Mouse (Mus musculus) testis, adult 2 months (tissue): ENCODE measurements around the gene Pycard. TPM values are rescaled to one million over a fixed set of nuclear protein-coding genes. Genes with fewer than 3 reads are reported as not detected.
"Not testable (repeated sequence)": the region's sequence is repeated elsewhere in the genome, so short reads cannot be mapped to it uniquely, and the experiment has no call there.

Source experiments
- H3K27ac ChIP-seq: fragments of 200-500 bp; 2 replicates; pipeline ENCODE4 v1.5.1; 2012; ENCODE audit warnings: low read depth, low read length; ENCODE audit not compliant: control insufficient read depth, insufficient read depth
- H3K27me3 ChIP-seq: fragments of 200-500 bp; 2 replicates; pipeline ENCODE4 v1.6.1; 2012; ENCODE audit warnings: mild to moderate bottlenecking, low read length, moderate library complexity; ENCODE audit not compliant: control insufficient read depth, insufficient read depth
- H3K36me3 ChIP-seq: fragments of 200-500 bp; 2 replicates; pipeline ENCODE4 v1.6.1; 2012; ENCODE audit warnings: mild to moderate bottlenecking, low read length; ENCODE audit not compliant: control insufficient read depth, insufficient read depth
- H3K4me1 ChIP-seq: fragments of 200-500 bp; 2 replicates; pipeline ENCODE4 v1.6.1; 2012; ENCODE audit warnings: low read length; ENCODE audit not compliant: control insufficient read depth, insufficient read depth
- H3K4me3 ChIP-seq: fragments of 200-500 bp; 2 replicates; pipeline ENCODE4 v1.5.1; 2012; ENCODE audit warnings: low read depth, mild to moderate bottlenecking, low read length, moderate library complexity, mixed read lengths; ENCODE audit not compliant: control insufficient read depth
- CTCF ChIP-seq: fragments of 200-500 bp; IDR thresholded peaks from 2 replicates; pipeline ENCODE4 v1.5.1; 2012; ENCODE audit warnings: low read depth, mild to moderate bottlenecking, inconsistent platforms, low read length, moderate library complexity; ENCODE audit not compliant: control insufficient read depth, insufficient read depth, insufficient replicate concordance
- POLR2A ChIP-seq: fragments of 200-500 bp; IDR thresholded peaks from 2 replicates; pipeline ENCODE4 v1.6.1; 2012; ENCODE audit warnings: low read depth, mild to moderate bottlenecking, inconsistent platforms, low read length, moderate library complexity; ENCODE audit not compliant: control insufficient read depth
- polyA plus RNA-seq: library from polyadenylated mRNA; depleted of rRNA; stranded (reverse); fragments of >200 nt; gene quantifications from 2 replicates; pipeline ENCODE4 v1.2.3, GENCODE M21; 2012

Pycard gene
- polyA plus RNA-seq, 1 experiment: 2.9 TPM

DNA sequence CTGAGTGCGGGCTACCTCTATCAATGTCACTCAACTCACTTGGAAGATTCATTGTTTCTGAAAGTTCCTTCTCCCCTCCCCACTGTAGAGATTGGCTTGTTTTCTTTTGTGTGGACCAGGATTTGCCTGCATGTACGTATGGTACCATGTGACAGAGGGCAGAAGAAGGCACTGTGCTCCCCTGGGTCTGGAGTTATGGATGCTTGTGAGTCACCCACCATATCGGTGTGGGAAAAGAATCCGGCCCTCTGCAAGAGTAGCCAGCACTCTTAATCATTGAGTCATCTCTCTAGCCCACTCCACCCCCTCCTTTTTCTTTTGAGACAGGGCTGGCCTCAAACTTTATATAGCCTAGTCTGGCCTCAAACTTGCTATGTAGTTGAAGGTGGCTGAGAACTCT lies 31.3 kb upstream of the Pycard start:
- Histone ChIP-seq H3K4me3 (no peak overlapping the region), H3K36me3 (no peaks in the 10 kb centered on the region), H3K4me1 (no peaks in the 10 kb centered on the region), H3K27me3 (no peaks in the 10 kb centered on the region), H3K27ac (no peak overlapping the region)
- TF ChIP-seq CTCF (no peak), POLR2A (no peak)

DNA sequence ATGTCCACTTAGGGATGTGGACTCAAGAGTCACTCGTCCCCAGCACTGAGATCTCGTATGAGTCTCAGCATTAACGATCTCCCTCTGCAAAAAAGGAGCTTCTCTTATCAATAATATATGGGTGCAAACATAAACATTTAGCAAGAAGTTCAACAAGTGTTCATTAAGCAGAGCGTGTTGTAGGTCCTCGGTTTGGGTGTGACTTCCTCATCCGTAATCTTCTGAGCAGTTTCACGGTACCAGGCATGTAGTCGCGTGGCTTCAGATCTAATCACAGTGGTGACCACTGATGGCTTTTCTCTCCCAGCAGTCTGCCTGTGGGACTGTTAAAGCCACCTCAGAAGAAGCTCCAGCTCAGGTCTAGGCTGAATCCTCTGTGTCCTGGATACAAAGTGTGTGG lies 30.7 kb upstream of the Pycard start:
- Histone ChIP-seq H3K36me3 (no peaks in the 10 kb centered on the region), H3K27me3 (no peaks in the 10 kb centered on the region), H3K27ac (no peak overlapping the region), H3K4me1 (no peaks in the 10 kb centered on the region), H3K4me3 (no peak overlapping the region)
- TF ChIP-seq POLR2A: no peak
- TF ChIP-seq CTCF: no peak

DNA sequence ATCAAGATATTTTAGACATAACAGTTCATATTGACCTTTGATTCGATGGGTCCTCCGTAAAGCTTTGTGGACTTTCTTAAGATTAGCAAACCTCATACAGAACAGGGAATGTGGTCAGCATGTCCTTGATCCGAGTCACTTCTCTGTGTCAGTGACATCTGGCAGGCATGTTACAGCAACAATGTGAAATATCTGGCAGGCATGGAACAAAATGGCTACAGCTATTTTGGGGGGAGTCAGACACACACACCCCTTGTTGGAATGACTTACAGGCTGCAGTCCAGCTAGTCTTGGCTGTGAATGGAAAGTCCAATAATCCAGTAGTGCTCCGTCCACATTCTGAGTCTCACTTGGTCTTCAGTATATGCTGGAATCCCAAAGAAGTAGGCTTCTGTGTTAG lies 29.9 kb upstream of the Pycard start:
- no peaks in the 10 kb centered on the region for H3K27me3 ChIP-seq
- TF ChIP-seq CTCF: no peak
- H3K4me1 ChIP-seq: no peaks in the 10 kb centered on the region

DNA sequence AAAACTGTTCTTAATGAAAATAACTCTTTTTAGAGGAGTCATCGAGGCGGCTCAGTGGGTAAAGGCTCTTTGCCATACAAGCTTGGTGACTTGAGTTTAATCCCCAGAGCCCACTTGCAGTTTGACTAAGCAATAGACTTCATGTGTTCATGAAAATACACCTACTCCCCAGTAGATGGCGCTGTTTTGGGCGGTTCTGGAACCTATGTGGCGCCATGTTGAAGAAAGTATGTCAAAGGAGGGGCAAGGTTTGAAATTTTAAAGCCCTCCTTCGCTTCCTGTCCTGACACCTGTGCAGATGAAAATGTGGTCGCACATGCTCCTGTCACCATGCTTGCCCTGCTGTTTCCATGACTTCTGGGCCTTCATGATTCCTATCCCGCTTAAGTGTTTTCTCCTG lies 29.3 kb upstream of the Pycard start:
- no peak overlapping the region for H3K27ac ChIP-seq
- no peaks in the 10 kb centered on the region for H3K4me1 ChIP-seq
- no peaks in the 10 kb centered on the region for H3K36me3 ChIP-seq
- no peak overlapping the region for H3K4me3 ChIP-seq
- no peaks in the 10 kb centered on the region for H3K27me3 ChIP-seq
- TF ChIP-seq CTCF: no peak
- TF ChIP-seq POLR2A: no peak

More for the DNA sequence above, 29.9 kb upstream of the Pycard start:
- H3K36me3 ChIP-seq: no peaks in the 10 kb centered on the region
- no peak overlapping the region for H3K4me3 ChIP-seq
- H3K27ac ChIP-seq: no peak overlapping the region

DNA sequence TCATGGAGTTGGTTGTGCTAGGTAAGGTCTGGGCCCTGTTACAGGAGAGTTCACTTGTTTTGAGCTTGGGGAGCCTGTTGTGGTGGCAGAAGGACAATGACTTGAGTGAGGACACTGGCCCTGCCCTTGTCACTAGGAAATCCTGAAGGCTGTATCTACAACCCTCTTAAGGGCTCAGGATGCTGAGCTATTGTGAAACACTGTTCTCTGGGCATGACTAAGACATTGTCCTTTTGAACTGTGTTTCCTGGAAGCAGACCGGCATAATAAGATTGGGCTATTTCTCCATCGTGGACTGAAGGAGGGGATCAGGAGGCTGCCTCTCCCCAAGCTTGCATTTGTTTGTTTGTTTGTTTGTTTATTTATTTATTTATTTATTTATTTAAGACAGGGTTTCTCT lies 25.5 kb upstream of the Pycard start:
- H3K4me3 ChIP-seq: no peak overlapping the region
- no peak overlapping the region for H3K27ac ChIP-seq
- TF ChIP-seq POLR2A (no peak), CTCF (no peak)
- H3K27me3 ChIP-seq: no peaks in the 10 kb centered on the region
- no peaks in the 10 kb centered on the region for H3K36me3 ChIP-seq
- no peaks in the 10 kb centered on the region for H3K4me1 ChIP-seq

DNA sequence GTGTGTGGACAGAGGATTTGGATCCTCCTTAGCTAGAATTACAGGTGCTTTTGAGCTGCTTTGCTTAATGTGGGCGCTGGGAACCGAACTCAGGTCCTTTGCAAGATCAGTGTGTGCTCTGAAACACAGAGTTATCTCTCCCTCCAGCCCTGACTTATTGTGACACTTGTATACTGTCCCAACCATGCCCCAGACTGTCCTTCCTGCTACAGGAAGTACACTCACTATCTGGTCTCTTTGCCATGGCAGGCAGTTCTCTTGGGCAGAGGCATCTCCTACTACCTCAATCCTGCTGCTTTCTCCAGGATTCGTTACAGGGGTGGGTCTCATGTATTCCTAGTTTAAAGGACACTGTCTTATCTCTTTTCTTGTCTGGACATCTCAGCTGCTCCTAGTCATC lies 24.6 kb upstream of the Pycard start:
- Histone ChIP-seq H3K36me3 (no peaks in the 10 kb centered on the region), H3K27ac (no peak overlapping the region), H3K4me3 (no peak overlapping the region), H3K27me3 (no peaks in the 10 kb centered on the region), H3K4me1 (no peaks in the 10 kb centered on the region)
- TF ChIP-seq CTCF (no peak), POLR2A (no peak)

DNA sequence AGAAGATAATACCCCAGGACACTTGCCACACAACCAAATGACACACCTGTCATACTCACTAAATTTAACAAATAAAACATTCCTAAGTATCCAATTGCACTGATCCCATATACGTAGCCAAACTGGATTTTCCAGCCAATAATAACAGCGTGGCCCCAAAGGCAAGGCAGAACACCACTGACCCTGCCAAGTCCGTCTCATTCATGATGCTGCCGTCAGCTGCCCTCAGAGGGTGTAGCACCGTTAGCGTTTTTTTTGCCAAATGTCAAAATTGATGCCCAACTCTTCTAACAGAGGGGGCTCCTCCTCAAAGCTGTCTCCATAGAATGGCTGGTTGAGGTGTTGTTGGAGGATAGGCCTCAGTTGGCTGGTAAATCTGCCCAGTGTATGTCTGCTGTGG lies 23.0 kb upstream of the Pycard start:
- Histone ChIP-seq H3K4me1 (no peaks in the 10 kb centered on the region), H3K36me3 (no peaks in the 10 kb centered on the region), H3K27me3 (no peaks in the 10 kb centered on the region), H3K27ac (no peak overlapping the region), H3K4me3 (no peak overlapping the region)
- TF ChIP-seq POLR2A: no peak

DNA sequence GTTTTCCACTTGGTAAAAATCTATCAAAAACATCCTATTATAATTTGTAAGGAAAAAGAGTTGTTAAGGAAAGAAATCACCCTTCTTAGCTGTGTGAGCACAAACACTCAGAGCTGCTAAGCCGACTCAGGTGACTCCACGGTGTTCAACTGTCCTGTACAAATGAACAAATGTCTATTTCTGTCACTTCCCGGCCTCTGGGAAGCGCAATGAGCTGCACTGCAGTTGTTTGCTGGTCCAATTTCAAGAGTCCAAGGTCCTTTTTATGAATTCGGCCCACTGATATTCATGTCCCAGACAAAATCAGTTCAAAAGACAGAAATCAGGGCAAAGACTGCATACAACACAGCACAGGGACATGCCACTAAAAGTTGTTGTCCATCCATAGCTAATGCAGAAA lies 22.5 kb upstream of the Pycard start:
- H3K4me1 ChIP-seq, H3K36me3 ChIP-seq, H3K27me3 ChIP-seq, H3K27ac ChIP-seq, H3K4me3 ChIP-seq: not testable (repeated sequence)
